Mouse (Mus musculus) neural tube, embryonic 15.5 days (tissue): ENCODE data around the gene Senp8. TPM values are rescaled to one million over a fixed set of nuclear protein-coding genes. Genes with fewer than 3 reads are reported as not detected.

Experiments used
- ATAC-seq: fragments of 200-750 bp; cut with Nextera tagmentation; 2 replicates; pipeline ENCODE4 v1.8.0; 2017; ENCODE audit warnings: mild to moderate bottlenecking, moderate TSS enrichment, moderate library complexity; ENCODE audit not compliant: low FRiP score
- H3K27ac ChIP-seq: fragments of 300-500 bp; sonication (generic); replicated peaks from 2 replicates; pipeline ENCODE4 v1.5.1; 2015; ENCODE audit warnings: mild to moderate bottlenecking, inconsistent platforms
- H3K27me3 ChIP-seq: fragments of 300-500 bp; sonication (generic); replicated peaks from 2 replicates; pipeline ENCODE4 v1.6.1; 2015; ENCODE audit warnings: inconsistent platforms
- H3K36me3 ChIP-seq: fragments of 300-500 bp; sonication (generic); 2 replicates; pipeline ENCODE4 v1.6.1; 2015; ENCODE audit warnings: inconsistent platforms
- H3K4me1 ChIP-seq: fragments of 300-500 bp; sonication (generic); 2 replicates; pipeline ENCODE4 v1.6.1; 2015; ENCODE audit warnings: inconsistent platforms
- H3K4me2 ChIP-seq: fragments of 300-500 bp; sonication (generic); 2 replicates; pipeline ENCODE4 v1.6.1; 2015; ENCODE audit warnings: inconsistent platforms, mild to moderate bottlenecking, moderate library complexity
- H3K4me3 ChIP-seq: fragments of 300-500 bp; sonication (generic); replicated peaks from 2 replicates; pipeline ENCODE4 v1.5.1; 2015; ENCODE audit warnings: mild to moderate bottlenecking, inconsistent platforms
- H3K9ac ChIP-seq: fragments of 300-500 bp; sonication (generic); replicated peaks from 2 replicates; pipeline ENCODE4 v1.6.1; 2015; ENCODE audit warnings: mild to moderate bottlenecking, inconsistent platforms
- H3K9me3 ChIP-seq: fragments of 300-500 bp; sonication (generic); replicated peaks from 2 replicates; pipeline ENCODE4 v1.6.1; 2016; ENCODE audit warnings: inconsistent platforms
- WGBS: fragments of 180-500 bp; shearing (Covaris S2); methylation state at CpG from one replicate; pipeline ENCODE4 v1.1.7; 2015; ENCODE audit warnings: mixed read lengths; 5-methylcytosine and 5-hydroxymethylcytosine counted together
- polyA plus RNA-seq: library from polyadenylated mRNA; unstranded; fragments of >200 nt; fragmentation: Nextera tagmentation; extraction: Ambion mirVana; gene quantifications from 2 replicates; pipeline ENCODE4 v1.2.1, GENCODE M21; 2015

The Senp8 gene
- polyA plus RNA-seq, 1 experiment from 2014 or later: 8.4 TPM

DNA sequence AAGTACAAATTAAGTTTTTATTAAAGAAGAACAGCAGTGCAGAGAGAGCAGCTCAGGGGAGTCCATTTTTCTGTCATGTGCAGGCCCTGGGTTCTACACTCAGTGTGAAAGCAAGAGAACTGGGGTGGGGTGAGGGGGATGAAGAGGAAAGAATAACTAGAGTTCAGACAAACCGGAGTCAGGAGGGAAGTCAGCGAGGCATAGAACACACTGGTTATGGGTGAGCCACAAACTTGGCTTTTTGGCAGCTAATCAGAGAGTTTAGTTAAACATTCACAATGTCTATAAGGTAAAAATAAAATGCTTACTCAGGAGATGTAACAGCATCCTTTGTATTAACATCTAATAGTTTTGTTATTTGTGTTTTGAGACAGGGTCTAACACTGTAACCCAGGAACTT is 9.9 kb downstream of the Senp8 start:
- Histone ChIP-seq H3K9me3 (no peaks in the 10 kb centered on the region), H3K9ac (no peak overlapping the region), H3K27me3 (no peaks in the 10 kb centered on the region), H3K27ac (no peak overlapping the region), H3K36me3 (no peaks in the 10 kb centered on the region), H3K4me1 (no peaks in the 10 kb centered on the region), H3K4me3 (no peak overlapping the region), H3K4me2 (no peak overlapping the region)
- 88% methylated on average over 2 of the region's 2 CpGs for WGBS
- no peak for ATAC-seq

DNA sequence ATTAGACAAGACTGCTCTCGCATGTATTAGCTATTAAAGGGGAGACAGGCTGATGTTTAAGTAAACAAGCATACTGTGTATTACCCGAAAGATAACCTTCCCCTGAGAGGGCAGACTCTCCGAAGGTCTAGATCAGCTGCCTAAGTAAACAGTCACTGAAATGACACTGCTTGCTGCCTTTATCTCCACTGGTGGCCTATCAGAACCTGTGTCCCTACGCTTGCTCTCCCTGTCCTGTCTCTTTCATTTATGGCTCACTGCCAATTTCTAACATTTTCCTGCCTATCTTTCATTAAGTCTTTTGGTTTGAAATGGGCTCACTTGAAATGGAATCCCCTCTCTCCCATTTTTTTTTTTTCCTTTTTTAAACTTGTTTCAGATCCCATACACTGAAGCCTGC is 15.1 kb downstream of the Senp8 start:
- H3K4me3 ChIP-seq: no peak overlapping the region
- H3K4me2 ChIP-seq: no peak overlapping the region
- H3K4me1 ChIP-seq: no peaks in the 10 kb centered on the region
- 74% methylated on average over 4 of the region's 4 CpGs for WGBS
- no peaks in the 10 kb centered on the region for H3K27me3 ChIP-seq
- H3K27ac ChIP-seq: no peak overlapping the region
- ATAC-seq: no peak
- no peaks in the 10 kb centered on the region for H3K36me3 ChIP-seq
- H3K9ac ChIP-seq: no peak overlapping the region
- no peaks in the 10 kb centered on the region for H3K9me3 ChIP-seq

DNA sequence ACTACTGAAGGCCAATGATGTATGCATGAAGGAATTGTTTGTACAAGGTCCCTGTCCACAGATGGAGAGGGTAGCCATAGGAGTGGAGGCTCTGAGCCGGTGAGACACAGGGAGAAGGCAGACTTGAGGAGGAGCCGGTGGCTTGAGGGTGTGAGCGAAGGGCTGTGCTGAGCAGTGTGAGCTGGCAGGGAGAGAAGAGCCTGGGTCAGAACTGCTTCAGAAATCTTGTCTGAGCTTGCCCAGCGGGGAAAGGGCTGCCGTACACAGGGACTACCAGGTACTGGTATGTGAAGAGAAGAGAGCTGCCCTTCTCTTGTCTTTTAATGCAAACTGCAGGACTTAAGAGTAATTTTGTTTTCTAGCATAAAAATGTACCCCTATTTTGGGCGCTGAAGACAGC is 17.4 kb downstream of the Senp8 start:
- H3K9ac ChIP-seq: no peak overlapping the region
- H3K27me3 ChIP-seq: no peaks in the 10 kb centered on the region
- ATAC-seq: no peak
- H3K4me2 ChIP-seq: no peak overlapping the region
- no peak overlapping the region for H3K27ac ChIP-seq
- WGBS: 81% methylated on average over 6 of the region's 6 CpGs
- no peaks in the 10 kb centered on the region for H3K9me3 ChIP-seq
- H3K4me1 ChIP-seq: no peaks in the 10 kb centered on the region
- no peak overlapping the region for H3K4me3 ChIP-seq
- no peaks in the 10 kb centered on the region for H3K36me3 ChIP-seq

DNA sequence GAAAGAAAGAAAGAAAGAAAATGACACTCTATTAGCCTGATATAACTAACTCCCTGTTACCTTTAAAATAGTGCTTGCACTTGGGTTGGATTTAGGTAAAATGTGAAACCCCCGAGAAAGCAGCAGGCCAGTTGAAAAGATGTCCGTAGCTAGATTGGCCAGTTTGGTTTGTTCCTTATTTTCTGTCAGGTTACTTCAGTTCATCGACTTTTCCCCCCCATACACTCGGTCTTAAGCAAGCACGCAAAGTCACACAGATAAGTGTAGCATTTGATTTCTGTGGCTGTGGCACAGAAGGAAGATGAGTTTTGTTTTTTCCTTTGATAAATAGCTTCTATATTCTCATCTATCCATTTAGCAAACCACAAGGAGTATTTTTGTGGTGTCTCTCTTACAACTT is 19.4 kb downstream of the Senp8 start:
- H3K9ac ChIP-seq: no peak overlapping the region
- no peaks in the 10 kb centered on the region for H3K27me3 ChIP-seq
- no peak for ATAC-seq
- no peak overlapping the region for H3K4me3 ChIP-seq
- H3K4me2 ChIP-seq: no peak overlapping the region
- no peaks in the 10 kb centered on the region for H3K9me3 ChIP-seq
- H3K27ac ChIP-seq: no peak overlapping the region
- WGBS: 89% methylated on average over 5 of the region's 5 CpGs
- no peaks in the 10 kb centered on the region for H3K4me1 ChIP-seq
- H3K36me3 ChIP-seq: no peaks in the 10 kb centered on the region

DNA sequence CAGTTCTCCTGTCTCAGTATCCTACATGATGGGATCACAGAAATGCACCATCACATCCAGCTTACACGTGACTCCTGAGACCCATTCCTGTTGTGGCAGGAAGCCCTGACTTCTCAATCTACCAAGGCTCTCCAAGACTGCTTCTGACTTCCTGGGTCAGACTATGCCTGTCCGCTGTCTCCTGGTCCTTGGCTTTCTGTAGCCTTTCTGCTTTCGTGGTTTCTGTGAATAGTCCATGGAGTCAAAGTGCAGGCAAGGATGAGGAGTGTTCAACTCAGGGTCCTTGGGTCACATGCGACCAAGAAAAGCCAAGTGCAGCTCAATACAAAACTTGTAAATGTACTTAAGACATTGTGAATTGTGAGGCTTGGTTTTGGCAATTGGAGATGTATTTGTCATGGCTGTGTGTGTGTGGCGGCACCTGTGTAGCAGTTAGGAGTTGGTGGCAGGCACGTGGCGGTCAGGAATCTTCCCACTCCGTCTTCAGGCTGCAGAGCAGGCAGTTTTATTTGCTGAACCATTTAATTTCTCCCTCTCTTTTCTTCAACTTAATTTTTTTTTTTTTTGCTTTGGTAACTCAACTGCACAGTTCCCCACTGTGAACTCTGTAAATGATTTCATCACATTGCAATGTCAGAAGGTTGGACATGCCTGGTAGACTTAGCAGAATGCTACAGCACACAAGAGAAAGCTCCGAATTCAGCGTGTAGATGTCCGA is 22.8 kb downstream of the Senp8 start:
- 89% methylated on average over 11 of the region's 11 CpGs for WGBS
- no peak overlapping the region for H3K27ac ChIP-seq
- ATAC-seq: no peak

DNA sequence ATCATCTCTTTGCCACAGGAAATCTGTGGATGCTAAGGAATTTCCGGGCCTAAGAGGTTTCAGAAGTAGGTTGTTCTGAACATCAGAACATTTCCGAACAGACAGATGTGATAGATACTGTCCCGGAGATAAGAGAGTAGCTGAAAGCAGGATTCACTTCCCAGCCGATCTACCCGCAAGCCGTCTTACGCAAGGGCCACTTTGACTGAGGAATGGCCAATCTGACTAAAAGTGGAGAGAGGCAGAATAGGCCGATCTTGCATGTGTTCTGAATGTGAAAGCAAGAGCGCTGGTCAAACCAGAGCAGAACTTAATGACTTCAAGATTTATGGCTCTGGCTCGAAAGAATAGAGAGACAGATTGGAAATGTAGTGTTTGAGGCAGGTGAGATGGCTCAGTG is 25.0 kb downstream of the Senp8 start:
- H3K9ac ChIP-seq: no peak overlapping the region
- H3K4me1 ChIP-seq: peaks cover 10% of the 10 kb centered on the region
- no peaks in the 10 kb centered on the region for H3K9me3 ChIP-seq
- H3K4me2 ChIP-seq: no peak overlapping the region
- H3K27ac ChIP-seq: no peak overlapping the region
- H3K4me3 ChIP-seq: no peak overlapping the region
- 0 out of 2 replicates have a peak, but pooled peaks cover 6% of the 10 kb centered on the region for H3K27me3 ChIP-seq
- 80% methylated on average over 10 of the region's 10 CpGs for WGBS
- no peaks in the 10 kb centered on the region for H3K36me3 ChIP-seq
- no peak for ATAC-seq

More for the DNA sequence above, 22.8 kb downstream of the Senp8 start:
- no peaks in the 10 kb centered on the region for H3K36me3 ChIP-seq
- no peak overlapping the region for H3K9ac ChIP-seq
- H3K4me3 ChIP-seq: no peak overlapping the region
- no peaks in the 10 kb centered on the region for H3K9me3 ChIP-seq
- peaks cover 10% of the 10 kb centered on the region for H3K4me1 ChIP-seq
- no peaks in the 10 kb centered on the region for H3K27me3 ChIP-seq
- no peak overlapping the region for H3K4me2 ChIP-seq

DNA sequence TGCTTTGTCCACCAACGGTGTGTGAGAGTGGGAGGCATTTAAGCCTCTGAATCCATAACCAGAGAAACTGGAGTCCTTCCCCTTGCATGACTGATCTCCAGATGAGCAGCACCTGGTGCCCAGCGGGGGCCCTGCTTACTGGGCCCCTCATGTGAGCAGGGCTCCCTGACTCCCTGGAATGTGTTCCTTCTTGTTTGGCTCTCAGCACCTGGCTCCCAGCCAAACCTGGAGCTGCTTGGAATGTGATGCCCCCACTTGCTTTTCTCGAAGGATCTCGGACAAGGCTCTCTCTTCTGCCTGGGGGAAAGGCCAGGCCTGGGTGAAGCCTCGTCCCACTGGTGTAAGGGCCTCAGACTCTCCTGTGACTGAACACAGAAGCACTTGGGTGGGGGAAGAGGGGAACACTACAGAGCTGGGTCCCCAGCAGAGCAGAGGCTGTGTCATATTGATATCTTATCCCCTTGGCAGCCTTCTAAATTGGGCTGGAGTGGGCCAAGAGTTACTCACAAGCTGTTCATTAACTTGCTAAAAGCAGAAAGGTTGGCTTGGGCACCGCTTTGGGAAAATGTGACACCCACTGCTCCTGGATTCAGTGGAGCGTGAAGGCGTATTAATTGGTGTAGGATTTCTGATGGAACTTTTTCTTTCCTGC is 26.6 kb downstream of the Senp8 start:
- H3K27ac ChIP-seq: no peak overlapping the region
- ATAC-seq: no peak
- no peak overlapping the region for H3K9ac ChIP-seq
- WGBS: 63% methylated on average over 8 of the region's 8 CpGs
- H3K4me3 ChIP-seq: no peak overlapping the region
- 0 out of 2 replicates have a peak, but pooled peaks cover 6% of the 10 kb centered on the region for H3K27me3 ChIP-seq
- peaks cover 10% of the 10 kb centered on the region for H3K4me1 ChIP-seq
- no peaks in the 10 kb centered on the region for H3K36me3 ChIP-seq
- H3K4me2 ChIP-seq: no peak overlapping the region
- H3K9me3 ChIP-seq: no peaks in the 10 kb centered on the region

DNA sequence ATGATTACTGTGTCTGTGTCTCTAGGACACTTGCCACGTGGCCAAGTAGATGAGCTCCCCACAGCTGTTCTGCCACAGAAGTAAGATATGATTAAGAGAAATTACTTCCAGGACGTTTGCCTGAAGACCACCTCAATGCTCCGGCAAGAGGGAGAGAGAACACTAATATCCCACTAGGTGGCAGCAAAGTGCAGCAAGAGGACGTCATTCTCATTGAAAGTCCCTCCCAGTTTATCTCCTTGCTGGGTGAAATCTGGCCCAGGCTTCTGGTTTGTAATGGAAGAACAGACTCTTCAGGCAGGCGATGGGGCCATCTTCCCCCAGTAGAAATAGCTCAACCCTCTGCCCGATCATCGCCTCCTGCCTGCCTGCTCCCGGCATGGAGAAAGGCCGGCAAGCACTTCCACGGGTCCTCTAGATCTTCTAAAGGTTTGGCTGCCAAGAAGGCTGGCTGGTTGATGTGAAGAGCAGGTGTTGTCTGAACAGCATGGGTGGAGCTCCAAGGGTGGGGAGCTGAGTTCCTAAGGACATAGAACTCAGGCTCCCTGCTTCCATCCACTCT is 27.3 kb downstream of the Senp8 start:
- no peaks in the 10 kb centered on the region for H3K36me3 ChIP-seq
- H3K4me3 ChIP-seq: peak overlapping the region; percentile 16; the same call in 1 of the 2 replicates
- WGBS: 18% methylated on average over 10 of the region's 10 CpGs
- ATAC-seq: no peak
- peak overlapping the region; percentile 52 for H3K4me2 ChIP-seq
- peaks cover 10% of the 10 kb centered on the region for H3K4me1 ChIP-seq
- no peak overlapping the region; the same call in 1 of the 2 replicates for H3K9ac ChIP-seq
- H3K27me3 ChIP-seq: 0 out of 2 replicates have a peak, but pooled peaks cover 6% of the 10 kb centered on the region
- H3K9me3 ChIP-seq: no peaks in the 10 kb centered on the region
- H3K27ac ChIP-seq: no peak overlapping the region

DNA sequence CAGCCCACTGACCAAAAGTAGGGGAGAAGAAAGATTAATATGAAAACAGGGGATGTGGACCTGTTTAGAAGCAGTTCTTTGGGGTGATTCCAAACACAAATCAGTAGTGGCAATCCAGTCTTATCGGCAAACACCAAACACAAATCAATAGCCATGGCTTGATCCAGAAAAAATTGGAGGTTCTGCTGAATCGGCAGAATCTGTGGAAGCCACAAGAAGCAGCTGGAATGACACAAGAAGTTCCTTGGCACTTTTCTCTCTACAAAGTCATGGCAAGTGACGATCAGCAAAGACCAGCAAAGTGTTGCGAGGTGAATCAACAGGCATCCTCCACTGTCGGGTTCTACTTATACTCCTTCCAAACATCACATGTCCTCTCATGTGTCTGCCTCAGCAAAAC is 29.4 kb downstream of the Senp8 start:
- H3K4me2 ChIP-seq: no peak overlapping the region
- 0 out of 2 replicates have a peak, but pooled peaks cover 6% of the 10 kb centered on the region for H3K27me3 ChIP-seq
- no peaks in the 10 kb centered on the region for H3K36me3 ChIP-seq
- no peak for ATAC-seq
- no peaks in the 10 kb centered on the region for H3K9me3 ChIP-seq
- H3K27ac ChIP-seq: no peak overlapping the region
- WGBS: 89% methylated on average over 5 of the region's 5 CpGs
- peaks cover 10% of the 10 kb centered on the region for H3K4me1 ChIP-seq
- no peak overlapping the region for H3K9ac ChIP-seq
- no peak overlapping the region for H3K4me3 ChIP-seq

DNA sequence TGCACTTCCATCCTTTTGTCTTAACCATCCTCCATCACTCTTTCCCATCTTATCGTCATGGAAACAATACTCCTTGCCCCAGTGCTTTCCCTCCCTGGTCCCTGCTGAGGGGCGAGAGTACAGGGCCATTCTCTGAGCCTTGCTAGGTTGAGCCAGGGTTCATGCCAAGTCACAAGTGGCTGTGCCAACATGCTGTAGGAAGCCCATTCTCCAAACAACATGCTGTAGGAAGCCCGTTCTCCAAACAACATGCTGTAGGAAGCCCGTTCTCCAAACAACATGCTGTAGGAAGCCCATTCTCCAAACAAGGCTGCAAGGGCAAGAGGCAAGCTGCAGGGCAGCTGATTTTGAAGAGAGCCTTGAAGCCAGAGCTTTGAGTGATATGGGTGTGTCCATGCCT is 32.3 kb downstream of the Senp8 start:
- no peaks in the 10 kb centered on the region for H3K9me3 ChIP-seq
- H3K27ac ChIP-seq: no peak overlapping the region
- no peak overlapping the region for H3K4me2 ChIP-seq
- H3K27me3 ChIP-seq: 0 out of 2 replicates have a peak, but pooled peaks cover 6% of the 10 kb centered on the region
- peaks cover 1% of the 10 kb centered on the region for H3K4me1 ChIP-seq
- no peaks in the 10 kb centered on the region for H3K36me3 ChIP-seq
- H3K9ac ChIP-seq: no peak overlapping the region
- no peak overlapping the region for H3K4me3 ChIP-seq
- 78% methylated on average over 4 of the region's 4 CpGs for WGBS
- no peak for ATAC-seq

DNA sequence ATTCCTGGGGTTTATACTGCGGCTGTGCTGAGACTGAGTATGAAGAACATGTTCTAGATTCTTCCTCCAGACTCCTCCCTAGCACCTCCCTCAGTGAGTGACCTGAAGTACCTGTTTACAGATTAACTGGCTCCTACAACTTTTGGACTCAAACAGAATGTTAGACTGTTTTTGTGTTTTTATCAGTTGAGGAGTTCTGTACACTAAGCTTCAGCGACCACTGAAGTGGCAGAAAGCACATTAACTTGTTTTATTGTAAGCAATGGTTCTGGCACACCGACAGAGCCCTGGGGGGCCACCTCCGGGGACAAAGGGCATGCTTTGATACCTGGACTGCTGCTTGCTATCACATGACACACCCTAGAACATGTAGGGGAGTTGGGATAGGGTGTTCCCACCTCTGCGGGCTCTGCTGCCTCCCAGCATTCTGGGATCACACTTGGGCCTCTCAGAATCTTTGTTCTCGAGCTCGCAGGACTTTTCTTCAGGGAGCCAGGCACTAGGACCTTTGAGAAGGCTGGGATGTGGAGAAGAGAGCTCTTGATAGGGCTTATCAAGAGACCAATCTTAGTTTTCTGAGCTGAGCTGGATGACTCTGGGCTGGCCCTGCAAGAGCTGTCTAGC is 34.1 kb downstream of the Senp8 start:
- H3K4me1 ChIP-seq: no peaks in the 10 kb centered on the region
- H3K27ac ChIP-seq: no peak overlapping the region
- no peak for ATAC-seq
- H3K4me2 ChIP-seq: no peak overlapping the region
- no peaks in the 10 kb centered on the region for H3K9me3 ChIP-seq
- H3K4me3 ChIP-seq: no peak overlapping the region
- H3K27me3 ChIP-seq: no peaks in the 10 kb centered on the region
- WGBS: 80% methylated on average over 7 of the region's 7 CpGs
- H3K36me3 ChIP-seq: no peaks in the 10 kb centered on the region
- no peak overlapping the region for H3K9ac ChIP-seq
